Mouse (Mus musculus): Measurements from ENCODE around the gene Vmn1r71. TPM values are rescaled to one million over a fixed set of nuclear protein-coding genes. Genes with fewer than 3 reads are reported as not detected.
"Not testable (repeated sequence)": the region's sequence is repeated elsewhere in the genome, so short reads cannot be mapped to it uniquely, and the experiment has no call there.

Gene Vmn1r71
- not detected in 2 replicates for polyA plus RNA-seq (2015; fragmentation: Nextera tagmentation; extraction: Ambion mirVana)

GRCm38 (mm10) chr7:10754264-10754663, at the start of gene Vmn1r71:
TSS of gene Vmn1r71 (minus strand) at chr7:10754364.
- H3K36me3 ChIP-seq (ENCODE audit: poor library complexity, severe bottlenecking) = no peaks in the 10 kb centered on the region
- ATAC-seq = no peak
- H3K9ac ChIP-seq = no peak within 1 kb of the TSS
- H3K9me3 ChIP-seq (replicated peaks) = peaks cover 16% of the 10 kb centered on the region
- H3K27ac ChIP-seq = no peak within 1 kb of the TSS
- H3K4me2 ChIP-seq = no peak within 1 kb of the TSS
- H3K27me3 ChIP-seq = no peaks in the 10 kb centered on the region
- no peaks in the 10 kb centered on the region for H3K4me1 ChIP-seq
- no peak within 1 kb of the TSS for H3K4me3 ChIP-seq

DNA sequence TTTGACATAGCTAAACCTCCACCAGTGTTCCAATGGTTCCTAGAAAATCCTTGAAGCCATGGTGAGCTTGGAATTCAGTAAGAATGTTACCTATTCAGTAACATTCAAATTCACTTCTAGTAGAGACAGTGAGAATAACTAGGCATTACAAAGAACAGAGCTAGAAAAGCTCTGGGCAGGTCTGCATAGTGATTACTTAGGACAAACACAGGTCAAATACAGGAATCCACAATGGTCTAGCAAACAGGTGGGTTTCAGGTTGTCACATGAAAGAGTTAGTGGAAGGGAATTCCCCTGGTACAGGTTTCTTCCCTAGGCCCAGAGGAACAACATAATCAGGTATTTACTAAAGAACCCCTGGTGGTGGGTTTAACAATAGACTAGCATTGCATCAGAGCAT, 3.4 kb upstream of the Vmn1r71 start:
- H3K36me3 ChIP-seq (ENCODE audit: poor library complexity, severe bottlenecking); ATAC-seq; H3K4me2 ChIP-seq; H3K27me3 ChIP-seq; H3K27ac ChIP-seq; H3K4me1 ChIP-seq; H3K4me3 ChIP-seq; H3K9ac ChIP-seq: not testable (repeated sequence)
- peaks cover 16% of the 10 kb centered on the region for H3K9me3 ChIP-seq (replicated peaks)

Other genes starting within 250 kb of the Vmn1r71 start
- not detected in 2 replicates for gene Vmn1r68, start 195.9 kb downstream of the Vmn1r71 start, polyA plus RNA-seq (2015; fragmentation: Nextera tagmentation; extraction: Ambion mirVana)
- gene Vmn1r69, start 140.7 kb downstream of the Vmn1r71 start, polyA plus RNA-seq (2015; fragmentation: Nextera tagmentation; extraction: Ambion mirVana) = not detected in 2 replicates
- not detected in 2 replicates for gene Vmn1r70, start 122.8 kb downstream of the Vmn1r71 start, polyA plus RNA-seq (2015; fragmentation: Nextera tagmentation; extraction: Ambion mirVana)
- gene Nlrp4b, start 66.6 kb downstream of the Vmn1r71 start, polyA plus RNA-seq (2015; fragmentation: Nextera tagmentation; extraction: Ambion mirVana) = not detected in 2 replicates
- gene Zscan4b, start 150.7 kb upstream of the Vmn1r71 start, polyA plus RNA-seq (2015; fragmentation: Nextera tagmentation; extraction: Ambion mirVana) = not detected in 2 replicates

Measured in forebrain, embryonic 13.5 days (tissue).